Mouse (Mus musculus) stomach, postnatal 0 days (tissue): ENCODE measurements around the gene Gstm6.

Experiments
- CTCF ChIP-seq: IDR thresholded peaks from 2 replicates; pipeline ENCODE4 v1.5.1; 2016; ENCODE audit warnings: antibody characterized with exemption, low read depth, mild to moderate bottlenecking, moderate library complexity
- EP300 ChIP-seq: optimal IDR thresholded peaks from 2 replicates; pipeline ENCODE3; 2016; ENCODE audit warnings: antibody characterized with exemption

DNA sequence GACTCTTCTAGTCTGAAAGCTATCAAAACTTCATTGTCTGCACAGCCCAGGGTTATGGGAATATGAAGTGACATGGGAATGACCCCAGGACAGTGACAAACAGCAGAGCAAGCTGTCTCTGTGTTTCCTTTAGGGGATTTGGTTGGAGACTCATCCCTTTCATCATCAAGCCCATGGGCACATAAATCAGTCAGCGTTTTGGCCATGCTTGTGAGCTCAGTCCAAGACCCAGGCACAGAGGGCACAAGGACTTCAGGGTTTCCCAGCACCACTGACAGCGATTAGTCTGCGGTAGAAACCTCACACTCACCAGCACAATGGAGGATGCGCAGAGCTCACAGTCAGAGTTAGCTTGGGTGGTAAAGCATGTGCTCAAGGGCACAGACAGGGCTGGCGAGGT, 10.4 kb upstream of the Gstm6 start:
- TF ChIP-seq CTCF (no peak), EP300 (no peak)
